Mouse (Mus musculus) intestine, embryonic 16.5 days (tissue): Measurements from ENCODE around the gene AA467197. TPM values are rescaled to one million over a fixed set of nuclear protein-coding genes. Genes with fewer than 3 reads are reported as not detected.

Experiments
- ATAC-seq: fragments of 200-750 bp; cut with Nextera tagmentation; 2 replicates; pipeline ENCODE4 v1.8.0; 2017; ENCODE audit warnings: moderate TSS enrichment, moderate library complexity
- H3K27ac ChIP-seq: fragments of 300-500 bp; sonication (generic); 2 replicates; pipeline ENCODE4 v1.5.1; 2014; ENCODE audit warnings: mild to moderate bottlenecking, low read length
- H3K27me3 ChIP-seq: fragments of 300-500 bp; sonication (generic); replicated peaks from 2 replicates; pipeline ENCODE4 v1.6.1; 2014; ENCODE audit warnings: low read length, control low read depth, mixed read lengths; ENCODE audit not compliant: control insufficient read depth, insufficient read depth
- H3K36me3 ChIP-seq: fragments of 300-500 bp; sonication (generic); 2 replicates; pipeline ENCODE4 v1.6.1; 2014; ENCODE audit warnings: low read length, control low read depth; ENCODE audit not compliant: control insufficient read depth, insufficient read depth
- H3K4me1 ChIP-seq: fragments of 300-500 bp; sonication (generic); 2 replicates; pipeline ENCODE4 v1.6.1; 2014; ENCODE audit warnings: low read length, control low read depth, mixed read lengths; ENCODE audit not compliant: control insufficient read depth, insufficient read depth
- H3K4me2 ChIP-seq: fragments of 300-500 bp; sonication (generic); 2 replicates; pipeline ENCODE4 v1.6.1; 2014; ENCODE audit warnings: low read depth, low read length, control low read depth
- H3K4me3 ChIP-seq: fragments of 300-500 bp; sonication (generic); 2 replicates; pipeline ENCODE4 v1.5.1; 2014; ENCODE audit warnings: mild to moderate bottlenecking, low read length
- H3K9ac ChIP-seq: fragments of 300-500 bp; sonication (generic); 2 replicates; pipeline ENCODE4 v1.6.1; 2014; ENCODE audit warnings: low read depth, low read length
- H3K9me3 ChIP-seq: fragments of 300-500 bp; sonication (generic); 2 replicates; pipeline ENCODE4 v1.6.1; 2016; ENCODE audit warnings: low read length, control low read depth; ENCODE audit not compliant: control insufficient read depth
- WGBS: fragments of 180-500 bp; shearing (Covaris S2); extraction: QIAGEN DNeasy Blood & Tissue Kit; methylation state at CpG from one replicate; pipeline ENCODE4 v1.1.7; 2014; 5-methylcytosine and 5-hydroxymethylcytosine counted together
- polyA plus RNA-seq: library from polyadenylated mRNA; unstranded; fragments of >200 nt; fragmentation: Nextera tagmentation; extraction: Ambion mirVana; gene quantifications from 2 replicates; pipeline ENCODE4 v1.2.1, GENCODE M21; 2015

AA467197 gene
- polyA plus RNA-seq, 1 experiment from 2014 or later, result 10.1 TPM

DNA sequence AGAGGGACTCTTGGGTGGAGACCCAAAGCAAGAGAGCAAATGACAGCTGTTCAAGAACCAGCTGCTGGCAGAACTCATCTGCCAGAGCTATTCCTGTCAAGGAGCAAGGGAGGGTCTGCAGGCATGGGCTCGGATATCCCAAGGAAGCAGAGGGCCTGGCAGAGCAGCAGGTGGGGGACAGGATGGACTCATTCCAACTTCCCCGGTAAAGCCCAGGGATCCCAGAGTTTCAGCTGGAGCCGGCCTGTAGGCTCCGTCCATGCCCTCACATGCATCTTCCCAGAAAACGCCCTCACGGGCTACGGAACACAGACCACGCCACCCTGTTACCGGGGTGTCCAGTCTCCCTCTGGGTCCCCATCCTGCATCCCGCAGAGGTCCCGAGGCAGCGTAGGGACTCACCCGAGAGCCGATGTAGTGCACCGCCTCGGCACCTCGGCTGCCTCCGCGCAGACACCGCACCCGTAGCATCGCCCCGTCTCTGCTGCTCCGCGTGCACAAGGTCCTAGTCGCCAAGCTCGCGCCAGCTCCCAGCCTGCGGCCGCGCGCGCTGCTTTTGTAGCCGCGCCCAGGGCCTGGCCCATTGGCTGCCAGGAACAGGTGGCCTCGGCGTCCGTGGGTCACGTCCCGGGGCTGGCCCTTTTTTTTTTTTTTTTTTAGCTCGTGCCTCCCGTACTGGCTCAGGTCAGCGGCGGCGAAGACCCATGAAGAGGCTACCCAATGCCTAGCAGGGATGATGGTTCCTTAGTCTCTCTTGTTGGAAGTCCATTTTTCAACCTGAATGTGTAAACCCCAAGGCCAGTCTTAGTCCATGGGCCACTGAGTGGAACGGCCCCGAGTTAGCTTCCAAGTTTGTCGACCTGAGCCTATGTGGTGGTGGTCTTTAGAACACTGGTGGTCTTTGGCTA, 25.8 kb upstream of the AA467197 start, which contains the start of gene Gatm:
TSS of gene Gatm (minus strand) at position 558 of the 908 bp plus-strand sequence.
- WGBS, result 2% methylated on average over 48 of the region's 48 CpGs
- H3K4me3 ChIP-seq, result peak within 1 kb of the TSS; percentile 58

DNA sequence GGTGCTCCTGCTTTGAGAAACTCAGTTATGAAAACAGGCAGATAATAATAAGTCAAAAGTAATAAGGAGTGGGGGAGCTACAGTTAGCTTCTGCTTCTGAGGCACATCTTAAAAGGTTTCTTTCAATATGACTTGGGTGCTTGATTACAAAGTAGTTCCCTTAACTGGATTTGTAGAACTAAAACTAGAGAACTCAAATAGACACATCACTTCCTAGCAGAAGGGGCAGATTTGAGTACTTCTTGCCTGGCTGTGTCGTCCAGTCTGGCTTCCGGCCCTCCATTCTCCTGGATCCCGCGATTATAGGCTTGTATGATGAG, 25.2 kb upstream of the AA467197 start:
- H3K4me2 ChIP-seq, result peak overlapping the region; percentile 97
- WGBS, result 83% methylated on average over 4 of the region's 4 CpGs
- H3K4me3 ChIP-seq, result peak overlapping the region; percentile 58
- no peak overlapping the region for H3K27ac ChIP-seq
- H3K9me3 ChIP-seq, result no peaks in the 10 kb centered on the region
- ATAC-seq, result no peak
- H3K36me3 ChIP-seq, result no peaks in the 10 kb centered on the region
- H3K27me3 ChIP-seq, result 0 out of 2 replicates have a peak, but pooled peaks cover 4% of the 10 kb centered on the region
- peak overlapping the region; percentile 67 for H3K9ac ChIP-seq
- peaks cover 9% of the 10 kb centered on the region for H3K4me1 ChIP-seq

More for the DNA sequence above, 25.8 kb upstream of the AA467197 start, which contains the start of gene Gatm:
- Histone ChIP-seq H3K9ac (peak within 1 kb of the TSS; percentile 67), H3K9me3 (no peaks in the 10 kb centered on the region), H3K4me1 (peaks cover 9% of the 10 kb centered on the region), H3K36me3 (no peaks in the 10 kb centered on the region), H3K27me3 (0 out of 2 replicates have a peak, but pooled peaks cover 4% of the 10 kb centered on the region), H3K27ac (no peak within 1 kb of the TSS), H3K4me2 (peak within 1 kb of the TSS; percentile 97)
- ATAC-seq, result peak; percentile 99

DNA sequence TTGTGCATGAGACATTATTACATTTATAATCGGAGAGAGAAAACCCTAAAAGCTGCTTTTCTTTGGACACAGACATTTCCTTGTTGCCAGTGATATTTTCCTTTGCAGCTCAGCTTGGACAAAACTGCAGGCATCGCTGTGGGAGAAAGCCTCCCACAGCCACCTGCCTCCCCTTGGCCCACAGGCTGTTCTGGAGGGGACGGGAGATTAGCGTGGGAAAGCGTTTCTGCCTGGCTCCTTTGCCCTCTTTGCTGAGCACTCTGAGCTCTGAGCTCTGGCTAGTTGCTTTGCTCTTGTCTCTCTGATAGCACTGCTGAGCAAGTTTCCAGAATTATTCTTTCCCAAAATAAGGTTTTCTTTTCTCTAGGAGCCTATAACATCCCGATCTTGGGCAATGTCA, 20.5 kb upstream of the AA467197 start:
- H3K4me1 ChIP-seq, result peaks cover 2% of the 10 kb centered on the region; the same call in 1 of the 2 replicates

DNA sequence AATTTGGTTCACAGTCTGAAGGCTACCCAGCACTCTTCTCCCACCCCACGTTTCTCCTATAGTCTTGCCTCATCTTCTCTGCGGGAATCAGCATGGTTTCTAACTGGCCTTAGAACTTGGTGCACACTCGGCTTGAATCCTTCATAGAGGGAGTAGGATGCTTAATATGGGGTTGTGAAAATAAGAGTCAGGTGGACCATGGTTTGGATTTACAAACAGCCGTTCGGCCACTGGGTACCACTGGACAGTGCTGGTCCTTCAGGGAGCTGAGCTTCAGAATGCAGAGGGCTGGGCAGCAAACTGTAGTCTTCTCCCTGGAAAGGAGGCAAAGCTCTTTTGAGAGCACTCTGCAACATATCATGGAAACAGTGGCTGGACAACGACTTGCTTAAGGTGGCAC, 19.0 kb upstream of the AA467197 start:
- Histone ChIP-seq H3K4me1 (no peaks in the 10 kb centered on the region), H3K9me3 (no peaks in the 10 kb centered on the region), H3K4me2 (no peak overlapping the region), H3K4me3 (no peak overlapping the region), H3K27me3 (no peaks in the 10 kb centered on the region), H3K36me3 (no peaks in the 10 kb centered on the region), H3K9ac (no peak overlapping the region), H3K27ac (no peak overlapping the region)
- no peak for ATAC-seq
- WGBS, result 81% methylated on average over 6 of the region's 6 CpGs

More for the DNA sequence above, 20.5 kb upstream of the AA467197 start:
- H3K27ac ChIP-seq, result no peak overlapping the region
- H3K4me2 ChIP-seq, result no peak overlapping the region
- no peak overlapping the region for H3K4me3 ChIP-seq
- H3K9ac ChIP-seq, result no peak overlapping the region
- no peaks in the 10 kb centered on the region for H3K36me3 ChIP-seq
- WGBS, result 68% methylated on average over 6 of the region's 6 CpGs
- H3K27me3 ChIP-seq, result no peaks in the 10 kb centered on the region
- no peak for ATAC-seq
- no peaks in the 10 kb centered on the region for H3K9me3 ChIP-seq

DNA sequence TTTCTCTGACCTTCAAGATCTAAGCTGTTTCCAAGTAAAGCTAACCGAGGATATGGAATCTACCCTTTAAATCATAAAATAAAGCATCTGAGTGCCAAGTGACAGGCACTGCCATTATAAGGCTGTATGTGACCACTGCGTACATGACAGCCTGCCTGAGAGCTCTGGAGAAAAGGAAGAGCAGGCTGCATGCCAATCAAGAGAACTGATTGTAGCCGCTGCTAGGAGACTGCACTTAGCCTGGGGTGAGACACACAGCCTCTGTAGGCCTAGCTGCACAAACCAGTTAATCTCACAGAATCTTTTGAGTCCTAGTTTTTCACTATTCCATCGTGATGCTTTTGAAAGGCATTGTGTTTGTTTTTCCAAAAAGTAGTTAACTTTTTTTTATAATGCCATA, 18.1 kb upstream of the AA467197 start:
- no peaks in the 10 kb centered on the region for H3K4me1 ChIP-seq
- H3K4me3 ChIP-seq, result no peak overlapping the region
- H3K4me2 ChIP-seq, result no peak overlapping the region
- WGBS, result 56% methylated on average over 4 of the region's 4 CpGs
- H3K36me3 ChIP-seq, result no peaks in the 10 kb centered on the region
- no peaks in the 10 kb centered on the region for H3K27me3 ChIP-seq
- H3K9me3 ChIP-seq, result no peaks in the 10 kb centered on the region
- H3K9ac ChIP-seq, result no peak overlapping the region
- ATAC-seq, result no peak
- no peak overlapping the region for H3K27ac ChIP-seq

DNA sequence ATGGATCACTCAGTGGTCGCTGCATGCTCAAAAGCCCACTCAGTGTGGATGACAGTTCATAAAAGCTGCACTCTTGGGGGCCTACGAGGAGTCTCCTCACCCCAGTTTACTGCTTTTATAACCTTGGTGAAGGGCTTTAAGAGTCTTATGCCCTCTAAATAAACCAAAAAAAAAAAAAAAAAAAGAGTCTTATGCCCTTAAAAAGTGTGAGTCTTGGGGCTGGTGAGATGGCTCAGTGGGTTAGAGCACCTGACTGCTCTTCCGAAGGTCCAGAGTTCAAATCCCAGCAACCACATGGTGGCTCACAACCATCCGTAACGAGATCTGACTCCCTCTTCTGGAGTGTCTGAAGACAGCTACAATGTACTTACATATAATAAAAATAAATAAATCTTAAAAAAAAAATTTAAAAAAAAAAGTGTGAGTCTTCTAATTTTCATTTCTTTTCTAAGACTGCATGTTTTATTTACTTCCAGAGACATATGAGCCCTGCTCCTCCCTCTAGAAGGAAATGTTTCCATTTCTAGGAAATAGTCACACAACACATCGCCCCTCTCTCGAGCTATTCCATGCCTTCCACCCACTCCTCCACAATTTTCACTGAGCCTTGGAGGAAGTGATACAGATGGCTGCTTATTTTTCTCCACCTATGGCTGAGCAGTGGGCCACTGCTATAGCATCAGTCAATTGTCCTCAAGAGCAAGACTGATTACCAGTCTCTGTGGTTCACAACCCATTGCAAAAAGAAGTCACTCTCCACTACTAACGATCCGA, 15.3 kb upstream of the AA467197 start:
- H3K4me1 ChIP-seq, result no peaks in the 10 kb centered on the region
- no peak overlapping the region for H3K4me2 ChIP-seq
- H3K36me3 ChIP-seq, result no peaks in the 10 kb centered on the region
- no peak overlapping the region for H3K27ac ChIP-seq
- no peaks in the 10 kb centered on the region for H3K9me3 ChIP-seq
- H3K4me3 ChIP-seq, result no peak overlapping the region
- H3K9ac ChIP-seq, result no peak overlapping the region
- no peak for ATAC-seq
- 79% methylated on average over 7 of the region's 9 CpGs for WGBS
- H3K27me3 ChIP-seq, result no peaks in the 10 kb centered on the region

DNA sequence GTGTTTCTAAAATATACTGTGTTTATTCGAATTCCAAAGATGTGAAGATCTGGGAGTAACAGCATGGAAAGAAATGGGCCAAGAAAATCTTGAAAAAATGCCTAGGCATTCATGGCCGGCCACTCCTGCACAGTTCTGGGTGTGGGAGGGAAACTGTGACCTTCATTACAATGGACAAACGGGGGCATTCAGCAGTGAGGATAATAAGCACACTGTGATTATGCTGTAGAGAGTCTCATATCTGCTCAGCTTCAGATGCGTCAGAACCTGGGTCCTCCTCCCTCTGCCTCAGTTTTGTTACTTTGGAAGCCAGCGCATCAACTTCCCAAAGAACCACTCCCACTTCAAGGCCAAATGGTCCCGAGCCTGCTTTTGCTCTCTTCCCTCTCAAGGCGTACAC, 10.9 kb upstream of the AA467197 start:
- no peaks in the 10 kb centered on the region for H3K9me3 ChIP-seq
- H3K9ac ChIP-seq, result no peak overlapping the region
- H3K36me3 ChIP-seq, result no peaks in the 10 kb centered on the region
- no peak overlapping the region for H3K4me2 ChIP-seq
- H3K27me3 ChIP-seq, result no peaks in the 10 kb centered on the region
- ATAC-seq, result no peak
- H3K27ac ChIP-seq, result no peak overlapping the region
- no peak overlapping the region for H3K4me3 ChIP-seq
- peaks cover 5% of the 10 kb centered on the region; the same call in 1 of the 2 replicates for H3K4me1 ChIP-seq
- WGBS, result 52% methylated on average over 7 of the region's 7 CpGs

DNA sequence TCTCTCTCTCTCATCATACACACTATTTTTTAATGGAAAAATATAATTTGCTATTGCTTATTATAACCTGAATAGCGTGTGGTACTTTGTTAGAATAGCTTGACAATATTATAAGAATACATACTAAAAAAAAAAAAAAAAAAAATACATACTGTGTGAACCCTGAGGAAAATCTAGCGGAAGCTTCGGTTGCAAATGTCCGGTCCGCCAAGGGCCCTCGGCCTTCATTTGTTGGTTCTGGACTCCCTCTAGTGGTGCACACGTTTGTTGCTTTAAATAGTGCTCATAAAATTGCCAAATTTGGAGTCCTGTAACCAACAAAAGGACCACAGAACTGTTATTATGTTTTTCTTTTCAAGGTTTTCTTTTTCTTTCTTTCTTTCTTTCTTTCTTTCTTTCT, 7.8 kb upstream of the AA467197 start:
- ATAC-seq, result no peak
- Histone ChIP-seq H3K4me2 (no peak overlapping the region), H3K27ac (no peak overlapping the region), H3K4me1 (peaks cover 9% of the 10 kb centered on the region), H3K27me3 (no peaks in the 10 kb centered on the region), H3K9ac (no peak overlapping the region), H3K9me3 (no peaks in the 10 kb centered on the region), H3K36me3 (0 out of 2 replicates have a peak, but pooled peaks cover 4% of the 10 kb centered on the region), H3K4me3 (no peak overlapping the region)
- 0% methylated on average over 7 of the region's 7 CpGs for WGBS

DNA sequence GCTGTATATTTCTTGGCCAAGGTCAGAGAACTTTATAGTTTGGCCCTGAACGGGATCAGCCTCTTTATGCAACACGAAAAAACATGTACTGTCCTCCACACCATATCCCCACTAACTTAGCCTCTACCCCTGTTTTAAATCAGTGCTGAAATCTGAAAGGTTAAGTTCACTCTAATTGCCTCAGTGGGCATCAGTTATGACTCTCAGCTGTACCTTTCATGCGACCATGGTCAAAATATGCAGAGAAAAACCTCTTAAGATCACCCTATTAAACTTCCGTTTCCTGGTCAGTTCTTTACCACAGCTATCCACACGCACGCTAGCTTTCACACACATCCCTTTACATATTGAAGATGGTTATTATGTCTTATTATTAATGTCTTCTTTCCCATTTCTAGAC, 6.9 kb upstream of the AA467197 start:
- H3K36me3 ChIP-seq, result 0 out of 2 replicates have a peak, but pooled peaks cover 4% of the 10 kb centered on the region
- WGBS, result 55% methylated on average over 6 of the region's 6 CpGs
- H3K27me3 ChIP-seq, result no peaks in the 10 kb centered on the region
- ATAC-seq, result 0 out of 2 replicates have a peak, but pooled peaks have one; percentile 7
- peak overlapping the region; percentile 98; the same call in 1 of the 2 replicates for H3K4me3 ChIP-seq
- H3K4me2 ChIP-seq, result peak overlapping the region; percentile 94
- H3K27ac ChIP-seq, result no peak overlapping the region
- H3K9me3 ChIP-seq, result no peaks in the 10 kb centered on the region
- peaks cover 9% of the 10 kb centered on the region for H3K4me1 ChIP-seq
- H3K9ac ChIP-seq, result no peak overlapping the region
